Mouse (Mus musculus) frontal cortex, postnatal 10 days (tissue): Measurements from ENCODE around the gene Ebf4.

ENCODE experiments used
- DNase-seq, 2 experiments: peaks; one replicate each; pipeline ENCODE4 v3.0.0; 2022; ENCODE audit warnings: low spot score in 2 of 2, mixed read lengths in 1 of 2

The Ebf4 gene

DNA sequence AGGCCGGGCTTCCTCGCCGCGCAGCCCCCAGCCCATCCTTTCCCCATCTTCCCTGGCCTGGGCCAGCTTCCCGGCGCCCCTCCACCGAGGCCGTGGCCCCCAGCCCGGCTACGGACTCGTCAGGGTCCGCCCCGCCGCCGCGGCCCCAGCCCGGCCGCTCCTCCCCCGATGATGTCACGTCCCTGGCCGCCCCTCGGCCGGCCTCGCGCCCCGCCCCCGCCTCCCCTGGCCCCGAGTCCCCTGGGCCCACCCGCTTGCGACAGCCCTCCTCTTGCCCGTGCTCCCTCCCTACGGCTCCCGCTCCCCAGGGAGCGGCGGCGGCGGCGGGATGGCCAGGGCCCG lies at the start of gene Ebf4:
Gene Ebf4 (plus strand): TSS at position 234 of the 342 bp plus-strand sequence.
- peak in 1 of 2 experiments; percentile 50 for DNase-seq

DNA sequence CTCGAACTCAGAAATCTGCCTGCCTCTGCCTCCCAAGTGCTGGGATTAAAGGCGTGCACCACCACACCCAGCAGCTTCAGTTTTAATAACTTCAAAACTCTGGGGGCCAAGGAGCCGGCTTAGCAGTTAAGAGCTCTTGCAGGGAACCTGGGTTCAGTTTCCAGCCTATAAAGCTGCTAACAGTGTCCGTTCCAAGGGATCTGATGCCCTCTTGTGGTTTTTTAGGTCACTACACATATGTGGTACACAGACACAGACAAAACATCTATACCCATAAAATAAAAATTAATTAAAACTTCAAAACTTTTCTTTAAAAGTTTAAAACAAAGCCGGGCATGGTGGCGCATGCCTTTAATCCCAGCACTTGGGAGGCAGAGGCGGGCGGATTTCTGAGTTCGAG lies 48.1 kb upstream of the Ebf4 start:
- no peak for DNase-seq

DNA sequence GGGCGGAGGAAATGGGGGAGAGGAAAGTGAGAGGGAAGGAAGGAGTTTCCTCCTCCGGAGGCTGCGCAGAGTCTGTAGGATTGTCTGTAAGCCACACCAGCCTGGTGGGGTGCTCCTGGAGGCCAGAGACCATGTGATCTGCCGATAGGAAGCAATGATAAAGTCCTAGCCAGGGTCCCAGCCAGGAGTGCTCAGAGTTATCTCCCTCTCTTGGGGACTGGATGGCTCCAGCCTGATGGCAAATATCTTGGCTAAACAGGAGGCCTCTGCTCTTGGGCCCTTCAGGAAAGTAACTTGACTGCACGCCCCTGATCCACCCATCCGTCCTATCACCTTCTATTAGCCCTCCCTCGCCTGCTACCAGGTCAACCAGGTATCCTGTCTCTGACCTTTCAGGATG lies 46.7 kb upstream of the Ebf4 start:
- no peak for DNase-seq

DNA sequence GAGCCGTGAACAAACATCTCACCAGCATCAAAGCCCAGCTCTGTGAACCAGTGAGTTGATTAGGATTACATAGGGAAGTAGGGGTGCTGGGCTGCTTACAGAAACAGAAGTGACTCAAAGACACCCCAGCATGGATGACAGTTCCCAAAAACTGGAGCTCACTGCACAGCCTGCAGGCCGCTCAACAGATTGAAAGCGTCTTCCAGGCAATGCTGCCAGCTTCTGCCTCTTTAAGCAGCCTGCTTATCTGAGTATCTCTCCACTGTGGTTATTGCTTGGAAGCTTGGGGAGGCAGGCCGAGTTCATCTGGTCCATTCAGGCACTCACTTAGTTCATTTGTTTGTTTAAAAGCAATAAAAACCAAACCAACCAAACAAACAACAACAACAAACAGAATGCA lies 38.2 kb upstream of the Ebf4 start:
- no peak for DNase-seq

DNA sequence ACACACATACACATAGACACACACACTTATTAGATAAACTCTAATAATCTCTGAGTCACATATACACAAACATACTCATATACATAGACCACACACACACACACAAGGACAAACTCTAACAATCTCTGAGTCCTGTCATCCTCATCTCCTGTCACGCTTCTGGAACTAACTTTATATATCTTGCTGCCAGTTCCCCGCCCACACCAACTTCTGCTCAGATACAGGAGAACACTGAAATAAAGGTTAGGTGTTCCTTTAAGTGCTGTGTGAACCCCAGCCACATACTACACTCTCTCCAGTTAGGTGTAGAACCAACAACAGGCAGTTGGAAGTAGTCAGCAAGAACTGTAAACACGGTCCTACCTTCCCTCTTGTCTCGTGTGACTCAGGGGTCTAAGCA lies 34.1 kb upstream of the Ebf4 start:
- no peak for DNase-seq

DNA sequence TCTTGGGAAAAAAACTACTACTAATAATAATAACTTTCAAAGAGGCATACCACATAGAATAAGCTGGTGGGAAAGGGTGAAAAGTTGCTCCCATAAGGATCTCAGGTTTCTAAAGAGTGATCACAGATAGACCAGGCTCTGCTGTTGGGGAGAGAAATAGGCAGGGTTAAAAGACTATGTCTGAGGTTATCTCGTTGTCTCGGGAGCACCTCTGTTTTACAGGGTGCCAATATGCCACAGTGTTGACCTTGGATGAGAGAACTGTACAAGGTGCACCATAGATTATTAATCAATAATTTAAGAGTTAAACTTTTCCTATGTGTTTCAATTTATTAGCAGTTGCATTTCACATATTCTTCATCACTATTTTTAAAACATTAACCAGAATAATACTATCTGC lies 33.1 kb upstream of the Ebf4 start:
- DNase-seq = no peak

DNA sequence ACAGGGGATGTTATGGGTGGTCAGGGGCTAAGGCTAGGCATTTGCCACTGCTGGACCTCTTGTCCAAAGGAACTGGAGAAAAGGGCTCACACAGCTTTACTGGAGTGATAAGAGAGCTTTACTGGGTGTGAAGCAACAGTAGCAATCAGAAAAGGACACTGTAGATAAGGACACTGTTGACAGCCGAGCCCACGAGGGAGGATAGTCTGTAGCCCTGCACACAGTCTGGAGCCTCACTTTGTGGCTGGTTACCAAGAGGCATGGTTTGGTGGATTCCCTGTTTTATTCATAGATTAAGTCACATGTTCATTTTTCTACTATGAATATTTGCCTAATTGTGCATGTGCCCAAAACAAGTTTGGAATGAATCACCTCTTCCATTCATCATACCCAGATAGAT lies 32.6 kb upstream of the Ebf4 start:
- DNase-seq = no peak

DNA sequence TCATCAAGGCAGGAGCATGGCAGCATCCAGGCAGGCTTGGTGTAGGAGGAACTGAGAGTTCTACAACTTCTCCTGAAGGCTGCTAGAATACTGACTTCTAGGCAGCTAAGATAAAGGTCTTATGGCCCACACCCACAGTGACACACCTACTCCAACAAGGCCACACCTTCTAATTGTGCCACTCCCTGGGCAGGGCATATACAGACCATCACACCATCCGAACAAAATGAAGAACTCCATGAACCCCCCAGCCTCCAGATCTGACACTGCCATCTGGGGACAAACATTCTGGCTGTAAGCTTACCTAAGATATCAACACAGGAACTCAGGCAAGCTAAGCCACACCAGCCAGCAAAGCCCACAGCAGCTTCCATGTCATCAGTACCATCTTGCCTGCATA lies 29.4 kb upstream of the Ebf4 start:
- no peak for DNase-seq

DNA sequence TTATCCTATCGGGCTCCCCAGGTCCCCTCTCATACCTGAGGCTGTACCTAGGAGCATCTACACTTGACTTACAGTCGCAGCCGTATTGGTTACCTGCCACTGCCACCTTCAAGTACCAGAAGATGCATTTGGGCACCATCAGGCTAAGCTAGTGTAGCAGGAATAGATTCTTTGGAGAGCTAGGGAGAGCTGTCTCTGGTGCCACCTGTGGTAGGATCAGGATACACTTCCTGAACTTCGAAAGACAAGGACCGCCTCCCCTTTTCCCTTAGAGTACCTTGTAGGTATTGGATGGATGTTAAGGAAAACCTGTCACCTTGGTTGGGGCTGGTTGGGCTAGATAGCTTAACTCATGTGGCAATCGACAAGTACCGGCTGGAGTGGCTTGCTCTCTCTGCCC lies 26.9 kb upstream of the Ebf4 start:
- DNase-seq = no peak

DNA sequence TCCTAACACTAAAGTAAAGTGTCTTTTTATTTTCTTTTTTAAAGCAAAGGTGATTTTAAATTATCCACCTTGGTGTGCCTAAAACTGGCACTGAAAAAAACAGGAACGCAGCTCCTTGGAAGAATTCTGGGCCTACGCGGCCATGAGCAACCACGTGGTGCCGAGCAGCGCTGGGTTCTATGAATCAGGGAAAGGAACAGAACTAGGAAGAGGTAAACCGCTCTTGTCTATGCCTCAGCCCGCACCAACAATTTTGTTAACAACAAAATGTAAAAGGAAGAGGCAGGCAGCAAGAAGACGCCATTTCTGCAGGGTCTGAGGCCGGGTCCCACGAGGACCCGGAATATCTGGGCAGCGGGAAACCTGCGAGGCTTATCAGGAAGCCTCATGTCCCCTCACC lies 21.2 kb upstream of the Ebf4 start:
- no peak for DNase-seq

DNA sequence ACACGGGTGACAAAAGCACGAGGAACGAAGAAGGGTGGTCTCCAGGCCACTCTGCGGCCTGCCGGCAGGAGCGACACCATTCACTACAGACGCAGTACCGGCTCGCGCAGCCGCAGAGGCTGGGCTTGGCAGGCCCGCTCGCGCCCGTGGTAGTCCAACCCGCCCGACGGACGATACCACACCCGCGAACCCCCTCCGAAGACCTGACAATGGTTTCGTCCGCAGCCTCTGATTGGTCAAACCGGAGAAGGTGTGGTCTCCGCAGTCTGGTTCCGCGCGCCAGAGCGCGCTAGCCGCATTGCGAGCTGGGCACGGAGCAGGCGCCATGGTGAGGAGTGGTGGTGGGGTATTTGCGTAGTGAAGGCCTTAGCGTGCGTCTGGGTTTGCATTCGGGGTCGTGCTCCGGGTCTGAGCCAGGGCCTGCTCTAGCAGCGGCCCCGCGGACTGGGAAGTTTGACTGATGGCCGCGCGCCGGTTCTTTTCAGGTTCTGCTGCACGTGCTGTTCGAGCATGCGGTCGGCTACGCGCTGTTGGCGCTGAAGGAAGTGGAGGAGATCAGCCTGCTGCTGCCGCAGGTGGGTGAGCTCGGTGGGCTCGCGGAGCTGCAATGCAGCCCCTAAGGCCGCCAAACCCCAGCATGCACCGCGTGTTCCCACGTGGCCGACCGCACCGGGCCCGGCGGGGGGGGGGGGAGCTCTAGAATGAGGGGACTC lies 20.7 kb upstream of the Ebf4 start, which contains the start of gene Nop56:
Gene Nop56 (plus strand): TSS at position 282 of the 713 bp plus-strand sequence.
- DNase-seq = peak; percentile 97 to 99

DNA sequence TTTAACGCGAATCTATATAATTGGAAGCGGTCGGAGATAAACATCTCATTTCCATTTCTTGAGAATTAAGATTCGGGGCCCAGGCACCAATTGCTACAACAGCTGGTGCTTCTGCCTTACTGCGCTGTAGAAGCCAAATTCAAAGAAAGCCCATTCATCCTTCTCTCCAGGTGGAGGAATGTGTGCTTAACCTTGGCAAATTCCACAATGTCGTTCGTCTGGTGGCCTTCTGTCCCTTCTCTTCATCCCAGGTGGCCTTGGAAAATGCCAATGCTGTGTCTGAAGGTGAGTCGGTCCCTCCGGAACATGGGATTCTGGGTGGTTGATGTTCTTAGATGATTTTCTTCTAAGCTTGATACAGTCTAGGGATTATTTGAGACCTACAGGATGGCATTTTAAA lies 20.1 kb upstream of the Ebf4 start:
- no peak for DNase-seq

DNA sequence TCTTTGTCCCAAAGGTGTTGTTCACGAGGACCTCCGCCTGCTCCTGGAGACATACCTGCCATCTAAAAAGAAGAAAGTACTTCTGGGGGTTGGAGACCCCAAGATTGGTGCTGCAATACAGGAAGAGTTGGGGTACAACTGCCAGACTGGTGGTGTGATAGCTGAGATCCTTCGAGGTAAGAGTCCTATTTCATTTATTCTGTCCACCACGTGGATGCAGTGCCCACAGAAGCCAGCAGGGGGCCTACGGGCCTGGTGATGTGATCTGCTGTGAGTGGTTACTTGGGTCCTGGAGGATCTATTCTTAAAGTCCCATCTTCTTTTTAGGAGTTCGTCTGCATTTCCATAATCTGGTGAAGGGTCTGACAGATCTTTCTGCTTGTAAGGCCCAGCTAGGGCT lies 19.3 kb upstream of the Ebf4 start:
- DNase-seq = no peak

DNA sequence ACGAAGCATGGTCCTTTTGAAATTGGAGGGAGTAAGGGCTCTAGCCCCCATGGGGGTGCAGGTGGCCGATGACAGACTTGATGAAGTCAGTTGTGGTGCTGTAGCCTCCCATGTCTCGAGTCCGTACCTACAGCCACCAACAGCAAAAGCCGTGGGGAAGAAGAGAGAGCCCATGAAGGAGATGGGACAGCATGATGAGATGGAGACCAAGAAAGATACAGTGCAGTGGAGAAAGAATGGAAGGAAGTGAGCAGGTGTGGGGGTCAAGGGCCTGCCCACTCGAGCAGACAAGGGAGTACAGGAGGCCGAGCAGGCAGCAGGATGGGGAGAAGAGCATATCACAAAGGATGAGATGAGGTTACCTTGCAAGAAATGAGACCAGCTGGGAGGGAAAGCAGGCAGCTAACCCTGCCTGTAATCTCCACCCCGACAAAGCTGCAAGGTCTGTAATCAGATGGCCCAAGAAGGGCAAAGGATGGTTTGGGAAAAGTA lies 15.3 kb upstream of the Ebf4 start:
- DNase-seq = no peak

DNA sequence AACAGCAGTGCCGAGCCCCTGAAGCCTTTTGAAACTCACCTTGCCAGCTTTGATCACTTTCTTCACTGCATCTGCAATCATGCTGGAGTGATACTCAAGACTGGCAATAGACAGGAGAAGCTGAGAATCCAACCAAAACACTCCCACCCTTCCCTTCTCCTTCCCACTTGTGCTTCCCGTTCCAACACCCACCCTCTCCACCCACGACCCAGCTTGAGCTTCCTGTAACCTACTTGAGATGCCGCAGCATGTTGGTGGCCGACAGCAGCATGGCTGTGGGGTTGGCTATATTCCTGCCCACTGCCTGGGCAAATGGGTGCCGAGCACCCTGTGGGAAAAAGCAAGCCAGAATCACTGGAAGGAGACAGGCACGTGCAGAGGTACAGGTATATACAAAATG lies 14.7 kb upstream of the Ebf4 start:
- no peak for DNase-seq

DNA sequence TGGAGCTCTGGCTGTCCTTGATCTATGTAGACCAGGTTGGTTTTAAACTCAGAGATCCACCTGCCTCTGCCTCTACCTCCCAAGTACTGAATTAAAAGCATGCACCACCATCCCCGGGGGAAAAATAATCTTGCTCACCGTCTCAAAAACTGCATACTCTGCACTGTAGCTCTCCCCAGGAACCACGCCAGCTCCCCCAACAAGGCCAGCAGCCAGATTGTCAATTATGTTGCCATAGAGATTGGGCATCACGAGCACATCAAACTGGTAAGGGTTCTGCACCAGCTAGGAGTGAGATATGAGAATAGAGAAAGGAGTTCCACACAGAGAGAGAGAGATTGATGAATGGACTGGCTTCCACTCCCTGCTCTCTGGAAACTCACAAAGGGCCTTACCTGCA lies 14.2 kb upstream of the Ebf4 start:
- DNase-seq = no peak

DNA sequence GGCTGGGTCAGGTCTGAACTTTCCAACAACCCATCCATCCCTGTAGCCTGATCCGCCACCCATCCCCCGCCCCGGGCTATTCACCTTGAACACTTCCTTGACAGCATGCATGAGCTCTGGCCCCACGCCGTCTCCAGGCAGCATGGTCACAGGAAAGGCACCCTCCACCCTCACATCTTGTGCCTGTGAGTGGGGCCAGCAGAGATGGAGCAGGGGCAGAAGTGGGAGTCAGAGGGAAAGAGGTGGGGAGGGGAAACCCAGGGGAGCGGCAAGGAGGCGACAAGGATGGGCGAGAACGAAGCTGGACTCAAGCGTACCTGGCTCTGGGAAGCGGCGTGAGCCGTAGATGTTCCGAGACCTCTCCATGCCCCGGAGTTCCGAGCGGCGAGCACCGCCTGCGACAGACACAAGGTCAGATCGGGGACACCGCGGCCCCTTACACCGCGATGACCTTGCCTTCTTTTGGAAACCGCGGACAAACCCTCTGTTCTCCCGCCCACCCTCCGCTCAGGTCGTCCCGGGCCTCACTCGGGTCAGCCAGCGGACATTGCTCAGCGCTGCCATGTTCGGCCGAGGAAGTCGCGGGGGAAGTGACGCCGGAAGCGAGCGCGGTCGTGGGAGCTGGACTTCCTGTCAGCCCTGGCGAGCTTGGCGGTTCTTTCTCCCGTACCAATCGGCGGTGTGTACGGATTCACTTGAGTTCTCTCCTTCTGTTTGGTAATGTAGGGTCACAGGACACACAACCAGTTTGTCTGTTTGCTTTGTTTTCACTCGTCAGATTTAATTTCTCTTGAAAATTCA lies 10.9 kb upstream of the Ebf4 start, which contains the start of gene Idh3b:
Gene Idh3b (minus strand): TSS at position 694 of the 801 bp plus-strand sequence.
- DNase-seq = peak; percentile 72 to 88

DNA sequence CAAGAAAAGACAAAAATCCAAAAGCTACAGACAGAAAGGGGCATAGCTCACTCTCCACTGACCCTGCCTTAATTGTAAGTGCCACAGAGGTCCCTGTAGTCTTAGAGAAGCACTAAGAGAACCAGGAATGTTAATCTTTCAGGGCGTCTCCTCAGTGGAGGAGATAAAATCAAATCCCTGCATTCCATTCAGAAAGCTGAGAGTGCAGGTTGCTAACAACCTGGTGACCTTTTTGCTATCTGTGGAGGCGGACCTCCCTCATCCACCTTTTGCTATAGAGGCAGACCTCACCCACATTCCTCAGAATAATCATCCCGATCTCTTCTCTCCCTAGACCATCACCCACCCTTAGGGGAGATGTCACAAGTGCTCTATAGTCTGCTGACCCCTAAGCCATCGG lies 5.9 kb upstream of the Ebf4 start:
- DNase-seq = no peak

DNA sequence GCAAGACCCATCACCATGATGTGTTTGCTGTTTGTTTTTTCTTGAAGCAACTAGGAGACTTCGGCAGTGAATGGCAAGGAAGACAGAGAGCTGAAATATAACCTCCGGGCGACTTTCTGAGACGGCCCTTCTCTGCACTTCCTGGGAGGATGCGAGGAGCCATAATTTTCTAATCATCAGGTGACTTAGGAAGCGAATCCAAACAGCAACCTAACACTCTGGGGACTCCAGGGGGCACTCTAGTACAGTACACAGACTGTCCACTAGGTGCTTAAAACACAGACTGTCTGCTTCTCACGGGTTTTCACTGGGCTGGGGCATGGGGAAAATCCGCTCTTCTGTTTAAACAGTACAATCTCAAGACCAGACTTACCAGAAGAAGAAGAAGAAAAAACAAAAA lies 3.5 kb upstream of the Ebf4 start:
- peak; percentile 59 to 69 for DNase-seq

DNA sequence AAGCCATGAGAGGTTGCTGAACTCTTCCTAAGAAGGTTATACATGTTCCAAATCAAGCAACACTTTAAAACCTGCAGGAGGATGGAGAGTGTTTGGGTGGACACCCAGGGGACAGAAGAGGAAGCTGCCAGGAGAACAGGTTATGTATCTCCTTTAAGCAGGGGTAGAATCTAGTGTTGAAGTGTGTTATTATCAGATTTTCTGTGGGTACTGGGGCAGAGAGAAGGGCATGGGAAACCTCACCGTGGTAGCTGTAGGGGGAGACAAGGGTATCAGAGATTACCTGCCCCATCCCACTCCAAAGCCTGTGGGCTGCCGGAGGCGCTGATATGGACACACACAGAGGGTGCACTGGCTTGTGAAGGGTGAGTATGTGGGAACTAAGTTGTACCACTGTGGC lies 2.0 kb upstream of the Ebf4 start:
- DNase-seq = no peak

DNA sequence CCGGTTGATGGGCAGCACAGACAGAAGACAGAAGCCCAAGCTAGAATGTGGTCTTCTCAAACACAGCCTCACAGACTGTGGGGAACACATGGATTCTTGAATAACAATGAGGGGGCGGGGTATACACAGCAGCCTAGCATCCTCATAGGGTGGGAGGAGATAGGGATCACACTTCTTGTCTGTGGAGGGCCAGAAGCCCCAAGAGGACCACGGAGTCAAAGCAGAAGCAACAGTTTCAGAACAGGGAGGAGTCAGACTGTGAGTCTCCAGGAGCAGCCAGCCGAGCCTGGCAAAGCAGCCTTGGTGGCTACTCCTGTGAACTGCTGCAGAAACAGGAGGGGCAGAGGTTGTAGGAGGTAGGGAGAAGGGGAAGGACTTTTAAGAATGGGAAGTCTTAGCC lies 1.5 kb upstream of the Ebf4 start:
- DNase-seq = no peak

DNA sequence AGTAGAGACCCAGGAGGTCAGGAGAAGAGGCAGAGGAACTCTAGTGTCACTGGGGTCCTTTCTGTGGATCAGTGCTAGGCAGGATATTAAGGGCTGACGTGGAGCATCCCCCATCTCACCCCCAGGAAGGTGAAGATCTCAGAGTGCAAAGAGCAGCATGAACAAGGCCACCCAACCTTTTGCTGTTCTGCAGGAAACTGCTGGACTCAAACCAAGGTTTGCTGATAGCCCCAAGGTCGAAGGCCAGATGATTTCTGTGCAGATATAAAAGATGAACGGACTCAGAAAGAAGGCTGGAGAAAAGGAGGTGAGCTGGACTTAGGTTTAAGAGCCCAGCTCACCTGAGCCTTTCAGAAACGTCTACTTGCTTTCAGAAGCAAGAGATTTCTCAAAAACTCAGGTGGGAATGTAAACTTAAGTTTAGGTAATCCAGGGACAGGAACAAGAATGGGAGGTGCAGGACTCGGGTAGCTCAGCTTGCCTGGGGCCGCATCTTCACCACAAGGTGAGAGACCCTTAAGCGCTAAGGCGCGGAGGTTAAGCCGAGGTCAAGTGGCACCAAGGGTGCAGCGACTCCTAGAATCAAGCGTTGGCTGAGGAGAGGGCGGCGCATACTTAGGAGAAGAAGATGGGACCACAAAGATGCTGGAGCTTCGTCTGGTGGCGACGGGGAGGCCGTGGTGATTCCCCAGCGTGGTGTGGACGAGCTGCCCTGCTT lies 592 bp upstream of the Ebf4 start:
- DNase-seq = no peak
